Mouse (Mus musculus): ENCODE results near the gene Fam129c. TPM values are rescaled to one million over a fixed set of nuclear protein-coding genes. Genes with fewer than 3 reads are reported as not detected.

Gene Fam129c
- polyA plus RNA-seq (2014; fragmentation: Illumina TruSeq; extraction: RNeasy Lipid Tissue Mini Kit (QIAGEN cat#74804); ENCODE audit: low read depth, low replicate concordance) = not detected

GRCm38 (mm10) chr8:71597451-71597850 is at the start of gene Fam129c:
TSS of gene Fam129c (plus strand) at chr8:71597648.

GRCm38 (mm10) chr8:71558071-71558957 is 39.1 kb upstream of the Fam129c start, which contains the start of gene Tmem221:
TSS of gene Tmem221 (minus strand) at chr8:71558871.

GRCm38 (mm10) chr8:71566501-71566900 is 30.9 kb upstream of the Fam129c start, which contains the start of gene Nxnl1:
TSS of gene Nxnl1 (minus strand) at chr8:71566601.

DNA sequence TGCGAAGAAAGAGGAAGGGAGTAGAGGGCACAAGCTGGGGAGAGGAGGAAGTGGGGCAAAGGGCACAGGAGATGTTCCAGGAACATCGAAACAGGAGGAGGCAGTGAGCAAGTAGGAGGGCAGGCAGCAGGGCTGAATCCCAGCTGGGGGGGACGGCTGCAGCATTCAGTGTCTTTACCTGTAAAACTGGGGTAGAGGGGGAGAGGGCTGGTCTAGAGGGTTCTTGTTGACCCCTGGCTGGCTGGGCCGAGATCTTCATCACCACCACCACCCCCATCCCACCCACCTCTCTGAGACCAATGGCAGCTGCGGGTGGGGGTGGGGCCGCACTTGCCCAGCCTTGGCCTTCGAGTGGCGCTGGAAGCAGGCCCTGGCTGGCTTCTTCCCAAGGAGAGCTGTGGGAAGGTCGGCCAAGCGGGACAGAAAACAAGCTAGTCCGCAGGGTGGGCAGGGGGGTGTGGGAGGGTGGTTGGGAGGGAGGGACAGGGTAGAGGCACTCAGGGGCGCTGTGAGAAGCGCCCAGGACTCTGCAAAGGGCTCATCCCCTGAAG is 29.0 kb upstream of the Fam129c start, which contains the start of gene Slc27a1:
Slc27a1 (plus strand) TSS at position 496 of the 551 bp plus-strand sequence.

GRCm38 (mm10) chr8:71591471-71592373 is 5.7 kb upstream of the Fam129c start, which contains the start of gene Pgls:
TSS of gene Pgls (plus strand) at chr8:71592176.

DNA sequence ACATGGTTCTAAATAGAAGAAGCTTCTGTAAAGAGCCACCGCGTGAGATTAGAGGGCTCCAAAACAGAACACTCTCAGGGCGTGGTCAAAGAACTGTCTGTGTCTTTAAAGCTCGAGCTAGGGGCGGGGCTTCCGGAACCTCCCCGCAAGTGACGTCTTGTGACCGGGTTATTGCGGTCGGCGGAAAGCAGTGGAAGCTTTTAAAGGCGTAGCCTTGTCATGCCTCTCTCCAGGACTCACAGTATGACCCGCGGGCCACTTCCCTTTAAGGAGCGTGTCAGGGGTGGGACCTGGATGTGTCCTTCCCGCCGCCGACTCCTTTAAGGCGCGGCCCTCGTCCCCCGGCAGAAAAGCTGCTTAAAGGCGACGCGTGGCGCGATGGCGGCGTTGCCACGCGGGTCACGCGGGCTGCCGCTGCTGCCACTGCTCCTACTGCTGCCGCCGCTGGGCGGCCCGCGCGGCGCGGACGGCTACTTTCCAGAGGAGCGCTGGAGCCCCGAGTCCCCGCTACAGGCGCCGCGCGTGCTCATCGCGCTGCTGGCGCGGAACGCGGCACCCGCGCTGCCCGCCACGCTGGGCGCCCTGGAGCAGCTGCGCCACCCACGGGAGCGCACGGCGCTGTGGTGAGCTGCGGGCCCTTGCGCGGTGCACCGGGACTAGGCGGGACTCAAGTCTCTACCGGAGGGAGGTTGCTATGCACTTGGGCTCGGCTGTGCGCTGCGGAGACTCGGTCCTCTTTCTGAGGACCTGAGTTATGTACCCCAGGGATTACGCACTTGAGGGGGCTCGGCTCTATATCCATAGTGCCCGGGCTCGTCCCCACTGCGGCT is 13.6 kb downstream of the Fam129c start, which contains the start of gene Colgalt1:
Colgalt1 (plus strand) TSS at position 177 of the 830 bp plus-strand sequence.

Other genes with a start within 250 kb of the Fam129c start
- gene Use1, start 230.8 kb upstream of the Fam129c start, polyA plus RNA-seq (2014; fragmentation: Illumina TruSeq; extraction: RNeasy Lipid Tissue Mini Kit (QIAGEN cat#74804); ENCODE audit: low read depth, low replicate concordance) = 1.8 TPM
- gene Ocel1, start 226.3 kb upstream of the Fam129c start, polyA plus RNA-seq (2014; fragmentation: Illumina TruSeq; extraction: RNeasy Lipid Tissue Mini Kit (QIAGEN cat#74804); ENCODE audit: low read depth, low replicate concordance) = 1.9 TPM
- gene Nr2f6, start 215.7 kb upstream of the Fam129c start, polyA plus RNA-seq (2014; fragmentation: Illumina TruSeq; extraction: RNeasy Lipid Tissue Mini Kit (QIAGEN cat#74804); ENCODE audit: low read depth, low replicate concordance) = 3.4 TPM
- gene Ushbp1, start 201.8 kb upstream of the Fam129c start, polyA plus RNA-seq (2014; fragmentation: Illumina TruSeq; extraction: RNeasy Lipid Tissue Mini Kit (QIAGEN cat#74804); ENCODE audit: low read depth, low replicate concordance) = 2.4 TPM
- gene Babam1, start 200.8 kb upstream of the Fam129c start, polyA plus RNA-seq (2014; fragmentation: Illumina TruSeq; extraction: RNeasy Lipid Tissue Mini Kit (QIAGEN cat#74804); ENCODE audit: low read depth, low replicate concordance) = 30.8 TPM
- gene Ankle1, start 191.6 kb upstream of the Fam129c start, polyA plus RNA-seq (2014; fragmentation: Illumina TruSeq; extraction: RNeasy Lipid Tissue Mini Kit (QIAGEN cat#74804); ENCODE audit: low read depth, low replicate concordance) = 0.41 TPM
- gene Abhd8, start 134.0 kb upstream of the Fam129c start, polyA plus RNA-seq (2014; fragmentation: Illumina TruSeq; extraction: RNeasy Lipid Tissue Mini Kit (QIAGEN cat#74804); ENCODE audit: low read depth, low replicate concordance) = 1.1 TPM
- 10.8 TPM for gene Mrpl34, start 132.7 kb upstream of the Fam129c start, polyA plus RNA-seq (2014; fragmentation: Illumina TruSeq; extraction: RNeasy Lipid Tissue Mini Kit (QIAGEN cat#74804); ENCODE audit: low read depth, low replicate concordance)
- 3.4 TPM for gene Dda1, start 128.4 kb upstream of the Fam129c start, polyA plus RNA-seq (2014; fragmentation: Illumina TruSeq; extraction: RNeasy Lipid Tissue Mini Kit (QIAGEN cat#74804); ENCODE audit: low read depth, low replicate concordance)
- 1.0 TPM for gene Ano8, start 111.7 kb upstream of the Fam129c start, polyA plus RNA-seq (2014; fragmentation: Illumina TruSeq; extraction: RNeasy Lipid Tissue Mini Kit (QIAGEN cat#74804); ENCODE audit: low read depth, low replicate concordance)
- gene Gtpbp3, start 109.5 kb upstream of the Fam129c start, polyA plus RNA-seq (2014; fragmentation: Illumina TruSeq; extraction: RNeasy Lipid Tissue Mini Kit (QIAGEN cat#74804); ENCODE audit: low read depth, low replicate concordance) = 1.6 TPM
- gene Plvap, start 85.9 kb upstream of the Fam129c start, polyA plus RNA-seq (2014; fragmentation: Illumina TruSeq; extraction: RNeasy Lipid Tissue Mini Kit (QIAGEN cat#74804); ENCODE audit: low read depth, low replicate concordance) = 4.8 TPM
- not detected for gene Ccdc194, start 71.9 kb upstream of the Fam129c start, polyA plus RNA-seq (2014; fragmentation: Illumina TruSeq; extraction: RNeasy Lipid Tissue Mini Kit (QIAGEN cat#74804); ENCODE audit: low read depth, low replicate concordance)
- gene Bst2, start 60.2 kb upstream of the Fam129c start, polyA plus RNA-seq (2014; fragmentation: Illumina TruSeq; extraction: RNeasy Lipid Tissue Mini Kit (QIAGEN cat#74804); ENCODE audit: low read depth, low replicate concordance) = 6.9 TPM
- 0.70 TPM for gene Mvb12a, start 54.7 kb upstream of the Fam129c start, polyA plus RNA-seq (2014; fragmentation: Illumina TruSeq; extraction: RNeasy Lipid Tissue Mini Kit (QIAGEN cat#74804); ENCODE audit: low read depth, low replicate concordance)
- 3.8 TPM for gene Tmem221, start 38.8 kb upstream of the Fam129c start, polyA plus RNA-seq (2014; fragmentation: Illumina TruSeq; extraction: RNeasy Lipid Tissue Mini Kit (QIAGEN cat#74804); ENCODE audit: low read depth, low replicate concordance)
- 0.35 TPM for gene Nxnl1, start 31.0 kb upstream of the Fam129c start, polyA plus RNA-seq (2014; fragmentation: Illumina TruSeq; extraction: RNeasy Lipid Tissue Mini Kit (QIAGEN cat#74804); ENCODE audit: low read depth, low replicate concordance)
- 14.2 TPM for gene Slc27a1, start 28.8 kb upstream of the Fam129c start, polyA plus RNA-seq (2014; fragmentation: Illumina TruSeq; extraction: RNeasy Lipid Tissue Mini Kit (QIAGEN cat#74804); ENCODE audit: low read depth, low replicate concordance)
- 0.82 TPM for gene Pgls, start 5.5 kb upstream of the Fam129c start, polyA plus RNA-seq (2014; fragmentation: Illumina TruSeq; extraction: RNeasy Lipid Tissue Mini Kit (QIAGEN cat#74804); ENCODE audit: low read depth, low replicate concordance)
- gene Colgalt1, start 13.3 kb downstream of the Fam129c start, polyA plus RNA-seq (2014; fragmentation: Illumina TruSeq; extraction: RNeasy Lipid Tissue Mini Kit (QIAGEN cat#74804); ENCODE audit: low read depth, low replicate concordance) = 54.8 TPM
- 0.70 TPM for gene Unc13a, start 74.1 kb downstream of the Fam129c start, polyA plus RNA-seq (2014; fragmentation: Illumina TruSeq; extraction: RNeasy Lipid Tissue Mini Kit (QIAGEN cat#74804); ENCODE audit: low read depth, low replicate concordance)
- not detected for gene Jak3, start 78.6 kb downstream of the Fam129c start, polyA plus RNA-seq (2014; fragmentation: Illumina TruSeq; extraction: RNeasy Lipid Tissue Mini Kit (QIAGEN cat#74804); ENCODE audit: low read depth, low replicate concordance)
- not detected for gene Insl3, start 91.6 kb downstream of the Fam129c start, polyA plus RNA-seq (2014; fragmentation: Illumina TruSeq; extraction: RNeasy Lipid Tissue Mini Kit (QIAGEN cat#74804); ENCODE audit: low read depth, low replicate concordance)
- 9.2 TPM for gene B3gnt3, start 104.1 kb downstream of the Fam129c start, polyA plus RNA-seq (2014; fragmentation: Illumina TruSeq; extraction: RNeasy Lipid Tissue Mini Kit (QIAGEN cat#74804); ENCODE audit: low read depth, low replicate concordance)
- gene Fcho1, start 128.1 kb downstream of the Fam129c start, polyA plus RNA-seq (2014; fragmentation: Illumina TruSeq; extraction: RNeasy Lipid Tissue Mini Kit (QIAGEN cat#74804); ENCODE audit: low read depth, low replicate concordance) = not detected